Mouse (Mus musculus): Measurements from ENCODE around the gene Gnb5. TPM values are rescaled to one million over a fixed set of nuclear protein-coding genes. Genes with fewer than 3 reads are reported as not detected.

Gene Gnb5
- polyA plus RNA-seq, 1 experiment from 2014 or later: 33.7 TPM

- Histone ChIP-seq H3K4me3 (no peak overlapping the region), H3K27me3 (no peaks in the 10 kb centered on the region), H3K9me3 (no peaks in the 10 kb centered on the region), H3K36me3 (no peaks in the 10 kb centered on the region), H3K9ac (no peak overlapping the region), H3K4me2 (replicated peaks) (no peak overlapping the region), H3K4me1 (no peaks in the 10 kb centered on the region), H3K27ac (no peak overlapping the region)
- WGBS: 53% methylated on average over 5 of the region's 5 CpGs
- no peak for ATAC-seq (ENCODE audit: insufficient number of reproducible peaks, insufficient read depth, low FRiP score, low TSS enrichment)
These were observed 25.3 kb upstream of the Gnb5 start for GRCm38 (mm10) chr9:75280814-75281213.

- ATAC-seq (ENCODE audit: insufficient number of reproducible peaks, insufficient read depth, low FRiP score, low TSS enrichment): no peak
- Histone ChIP-seq H3K9ac (no peak overlapping the region), H3K9me3 (no peaks in the 10 kb centered on the region), H3K4me2 (replicated peaks) (no peak overlapping the region), H3K27me3 (no peaks in the 10 kb centered on the region), H3K4me3 (no peak overlapping the region), H3K36me3 (no peaks in the 10 kb centered on the region), H3K4me1 (no peaks in the 10 kb centered on the region), H3K27ac (no peak overlapping the region)
- WGBS: 89% methylated on average over 2 of the region's 2 CpGs
These were observed 23.9 kb upstream of the Gnb5 start for GRCm38 (mm10) chr9:75282179-75282578.

GRCm38 (mm10) chr9:75282830-75283229 lies 23.3 kb upstream of the Gnb5 start:
- Histone ChIP-seq H3K27ac (no peak overlapping the region), H3K4me3 (no peak overlapping the region), H3K36me3 (no peaks in the 10 kb centered on the region), H3K9ac (no peak overlapping the region), H3K4me1 (no peaks in the 10 kb centered on the region), H3K4me2 (replicated peaks) (no peak overlapping the region), H3K27me3 (no peaks in the 10 kb centered on the region), H3K9me3 (no peaks in the 10 kb centered on the region)
- 16% methylated on average over 3 of the region's 3 CpGs for WGBS
- ATAC-seq (ENCODE audit: insufficient number of reproducible peaks, insufficient read depth, low FRiP score, low TSS enrichment): no peak

- no peak overlapping the region for H3K27ac ChIP-seq
- no peak for ATAC-seq (ENCODE audit: insufficient number of reproducible peaks, insufficient read depth, low FRiP score, low TSS enrichment)
- 80% methylated on average over 8 of the region's 8 CpGs for WGBS
- no peak overlapping the region for H3K4me2 ChIP-seq (replicated peaks)
- no peak overlapping the region for H3K4me3 ChIP-seq
- H3K27me3 ChIP-seq: no peaks in the 10 kb centered on the region
- no peaks in the 10 kb centered on the region for H3K9me3 ChIP-seq
- H3K36me3 ChIP-seq: no peaks in the 10 kb centered on the region
- H3K4me1 ChIP-seq: no peaks in the 10 kb centered on the region
- no peak overlapping the region for H3K9ac ChIP-seq
These were observed 22.5 kb upstream of the Gnb5 start for GRCm38 (mm10) chr9:75283636-75284035.

GRCm38 (mm10) chr9:75285363-75285762 lies 20.7 kb upstream of the Gnb5 start:
- H3K27ac ChIP-seq: no peak overlapping the region
- H3K9ac ChIP-seq: no peak overlapping the region
- no peaks in the 10 kb centered on the region for H3K27me3 ChIP-seq
- no peak for ATAC-seq (ENCODE audit: insufficient number of reproducible peaks, insufficient read depth, low FRiP score, low TSS enrichment)
- H3K4me3 ChIP-seq: no peak overlapping the region
- H3K9me3 ChIP-seq: no peaks in the 10 kb centered on the region
- H3K4me1 ChIP-seq: no peaks in the 10 kb centered on the region
- no peak overlapping the region for H3K4me2 ChIP-seq (replicated peaks)
- H3K36me3 ChIP-seq: no peaks in the 10 kb centered on the region
- 82% methylated on average over 6 of the region's 6 CpGs for WGBS

GRCm38 (mm10) chr9:75287636-75288035 lies 18.5 kb upstream of the Gnb5 start:
- no peaks in the 10 kb centered on the region for H3K9me3 ChIP-seq
- H3K27me3 ChIP-seq: no peaks in the 10 kb centered on the region
- no peaks in the 10 kb centered on the region for H3K36me3 ChIP-seq
- H3K27ac ChIP-seq: no peak overlapping the region
- no peaks in the 10 kb centered on the region for H3K4me1 ChIP-seq
- WGBS: 75% methylated on average over 6 of the region's 6 CpGs
- no peak overlapping the region for H3K4me2 ChIP-seq (replicated peaks)
- no peak overlapping the region for H3K4me3 ChIP-seq
- no peak for ATAC-seq (ENCODE audit: insufficient number of reproducible peaks, insufficient read depth, low FRiP score, low TSS enrichment)
- H3K9ac ChIP-seq: no peak overlapping the region

GRCm38 (mm10) chr9:75289545-75289944 lies 16.5 kb upstream of the Gnb5 start:
- Histone ChIP-seq H3K27me3 (no peaks in the 10 kb centered on the region), H3K9me3 (no peaks in the 10 kb centered on the region), H3K4me1 (no peaks in the 10 kb centered on the region), H3K36me3 (no peaks in the 10 kb centered on the region), H3K9ac (no peak overlapping the region), H3K27ac (no peak overlapping the region), H3K4me3 (no peak overlapping the region), H3K4me2 (replicated peaks) (no peak overlapping the region)
- WGBS: 45% methylated on average over 4 of the region's 4 CpGs
- no peak for ATAC-seq (ENCODE audit: insufficient number of reproducible peaks, insufficient read depth, low FRiP score, low TSS enrichment)

- Histone ChIP-seq H3K4me2 (replicated peaks) (no peak overlapping the region), H3K27ac (no peak overlapping the region), H3K27me3 (no peaks in the 10 kb centered on the region), H3K4me3 (no peak overlapping the region), H3K4me1 (no peaks in the 10 kb centered on the region), H3K9ac (no peak overlapping the region), H3K9me3 (no peaks in the 10 kb centered on the region), H3K36me3 (no peaks in the 10 kb centered on the region)
- no peak for ATAC-seq (ENCODE audit: insufficient number of reproducible peaks, insufficient read depth, low FRiP score, low TSS enrichment)
- 86% methylated on average over 2 of the region's 2 CpGs for WGBS
These were observed 6.7 kb upstream of the Gnb5 start for GRCm38 (mm10) chr9:75299342-75299741.

- ATAC-seq (ENCODE audit: insufficient number of reproducible peaks, insufficient read depth, low FRiP score, low TSS enrichment): no peak
- 73% methylated on average over 2 of the region's 2 CpGs for WGBS
- no peak overlapping the region for H3K4me3 ChIP-seq
These were observed 3.1 kb upstream of the Gnb5 start for GRCm38 (mm10) chr9:75303033-75303432.

GRCm38 (mm10) chr9:75303701-75304261 lies 2.3 kb upstream of the Gnb5 start:
- Histone ChIP-seq H3K27ac (no peak overlapping the region), H3K27me3 (no peaks in the 10 kb centered on the region), H3K36me3 (no peaks in the 10 kb centered on the region), H3K4me3 (no peak overlapping the region), H3K9me3 (no peaks in the 10 kb centered on the region), H3K4me1 (no peaks in the 10 kb centered on the region), H3K4me2 (replicated peaks) (0 out of 2 replicates have a peak overlapping the region, but pooled peaks have one; percentile 1), H3K9ac (no peak overlapping the region)
- ATAC-seq (ENCODE audit: insufficient number of reproducible peaks, insufficient read depth, low FRiP score, low TSS enrichment): no peak
- WGBS: 35% methylated on average over 16 of the region's 16 CpGs

More at GRCm38 (mm10) chr9:75303033-75303432, 3.1 kb upstream of the Gnb5 start:
- H3K9ac ChIP-seq: no peak overlapping the region
- no peaks in the 10 kb centered on the region for H3K27me3 ChIP-seq
- H3K36me3 ChIP-seq: no peaks in the 10 kb centered on the region
- no peaks in the 10 kb centered on the region for H3K9me3 ChIP-seq
- H3K4me1 ChIP-seq: no peaks in the 10 kb centered on the region
- no peak overlapping the region for H3K27ac ChIP-seq
- no peak overlapping the region for H3K4me2 ChIP-seq (replicated peaks)

GRCm38 (mm10) chr9:75304286-75304685 lies 1.8 kb upstream of the Gnb5 start:
- no peaks in the 10 kb centered on the region for H3K4me1 ChIP-seq
- 40% methylated on average over 7 of the region's 7 CpGs for WGBS
- no peaks in the 10 kb centered on the region for H3K9me3 ChIP-seq
- H3K36me3 ChIP-seq: no peaks in the 10 kb centered on the region
- H3K4me3 ChIP-seq: no peak overlapping the region
- no peak overlapping the region for H3K27ac ChIP-seq
- no peak overlapping the region for H3K9ac ChIP-seq
- H3K27me3 ChIP-seq: no peaks in the 10 kb centered on the region
- H3K4me2 ChIP-seq (replicated peaks): no peak overlapping the region
- ATAC-seq (ENCODE audit: insufficient number of reproducible peaks, insufficient read depth, low FRiP score, low TSS enrichment): no peak

- Histone ChIP-seq H3K36me3 (no peaks in the 10 kb centered on the region), H3K4me2 (replicated peaks) (no peak overlapping the region), H3K27me3 (no peaks in the 10 kb centered on the region), H3K4me1 (no peaks in the 10 kb centered on the region), H3K4me3 (no peak overlapping the region), H3K27ac (no peak overlapping the region), H3K9ac (no peak overlapping the region), H3K9me3 (no peaks in the 10 kb centered on the region)
- ATAC-seq (ENCODE audit: insufficient number of reproducible peaks, insufficient read depth, low FRiP score, low TSS enrichment): no peak
- 86% methylated on average over 5 of the region's 5 CpGs for WGBS
These were observed 927 bp downstream of the Gnb5 start for GRCm38 (mm10) chr9:75307015-75307414.

GRCm38 (mm10) chr9:75308621-75309020 lies 2.5 kb downstream of the Gnb5 start:
- H3K36me3 ChIP-seq: no peaks in the 10 kb centered on the region

More at GRCm38 (mm10) chr9:75308621-75309020, 2.5 kb downstream of the Gnb5 start:
- H3K9me3 ChIP-seq: no peaks in the 10 kb centered on the region
- no peaks in the 10 kb centered on the region for H3K4me1 ChIP-seq
- no peaks in the 10 kb centered on the region for H3K27me3 ChIP-seq
- no peak overlapping the region for H3K4me3 ChIP-seq
- 64% methylated on average over 5 of the region's 5 CpGs for WGBS
- no peak for ATAC-seq (ENCODE audit: insufficient number of reproducible peaks, insufficient read depth, low FRiP score, low TSS enrichment)
- no peak overlapping the region for H3K9ac ChIP-seq
- H3K4me2 ChIP-seq (replicated peaks): no peak overlapping the region
- H3K27ac ChIP-seq: no peak overlapping the region

All from embryonic facial prominence, embryonic 12.5 days (tissue).